ENCODE assay signal across 8 mouse cellular contexts in the genomic region with DNA sequence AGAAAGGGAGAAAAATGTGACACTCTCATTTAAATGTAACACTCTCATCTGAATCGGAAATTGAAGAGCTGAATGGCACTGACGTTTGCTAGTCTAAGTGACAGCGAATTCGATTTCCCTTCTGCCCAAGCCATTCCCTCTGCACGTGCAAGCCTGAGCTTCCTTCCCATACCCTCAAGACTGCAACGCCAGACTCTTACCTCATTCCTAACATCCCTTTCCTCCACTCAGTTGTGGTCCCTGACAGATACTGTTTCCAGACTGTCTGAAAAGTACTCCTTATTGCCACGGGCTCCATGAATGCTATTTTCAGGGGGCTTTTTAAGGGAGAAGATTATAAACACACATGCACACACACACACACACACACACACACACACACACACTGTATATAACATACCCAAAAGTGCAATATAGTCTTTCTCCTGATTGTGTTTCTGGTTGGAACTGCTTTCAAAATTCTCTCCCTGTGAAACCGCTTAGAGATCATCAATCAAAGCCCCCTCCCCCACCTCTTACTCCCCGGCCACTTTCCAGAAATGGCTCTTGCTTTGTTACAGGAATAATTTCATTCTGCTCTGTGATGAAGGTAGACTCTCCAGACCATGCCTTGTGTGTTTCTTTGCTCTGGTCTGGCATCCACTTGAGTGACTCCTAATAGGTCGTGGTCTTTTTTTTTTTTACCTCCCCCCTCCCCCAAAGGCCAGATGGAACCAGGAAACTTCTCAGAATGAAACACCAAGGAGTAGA. TPM values are rescaled to one million over a fixed set of nuclear protein-coding genes. Genes with fewer than 3 reads are reported as not detected.
DNase-seq lines count a peak whose midpoint lies in the region; ATAC-seq and TF ChIP-seq lines count a peak whose summit lies in the region.

No protein-coding gene starts in this region.

- H3K27ac ChIP-seq in hindbrain, postnatal 0 days, result peak overlapping the region; percentile 57

- peak; percentile 54; the same call in 1 of the 2 replicates for ATAC-seq in hindbrain, postnatal 0 days
- ATAC-seq in megakaryocyte progenitor cell, adult 5-6 weeks (replicated peaks; ENCODE audit: poor library complexity), result peak; percentile 47

- peak overlapping the region; percentile 68 for H3K4me3 ChIP-seq in hindbrain, postnatal 0 days (ENCODE audit: low read length)

- peak overlapping the region; percentile 56; the same call in 1 of the 2 replicates for H3K9ac ChIP-seq in hindbrain, postnatal 0 days (replicated peaks; ENCODE audit: low read length)

- H3K27me3 ChIP-seq in hindbrain, postnatal 0 days (ENCODE audit: insufficient read depth, low read length), result no peaks in the 10 kb centered on the region

- no peaks in the 10 kb centered on the region for H3K9me3 ChIP-seq in hindbrain, postnatal 0 days (ENCODE audit: low read length)

- WGBS in hindbrain, postnatal 0 days, result 7% methylated on average over 10 of the region's 10 CpGs

- no peaks in the 10 kb centered on the region for H3K36me3 ChIP-seq in hindbrain, postnatal 0 days (ENCODE audit: insufficient read depth, low read length)

- H3K4me1 ChIP-seq in hindbrain, postnatal 0 days (ENCODE audit: insufficient read depth, low read length), result peaks cover 5% of the 10 kb centered on the region; the same call in 1 of the 2 replicates

- peak overlapping the region; percentile 85 for H3K4me2 ChIP-seq in hindbrain, postnatal 0 days (ENCODE audit: low read depth, low read length)

- no peak for TF ChIP-seq CTCF in hindbrain, postnatal 0 days (IDR thresholded peaks at IDR 0.05; ENCODE audit: low read depth)

- peak; percentile 22 for DNase-seq in adrenal gland, postnatal 14 days
- no peak for DNase-seq in adrenal gland, adult 18-20 months (ENCODE audit: low spot score in 2 of 2)
- peak; percentile 66 for DNase-seq in embryo, embryonic 11 days
- DNase-seq in hindbrain, postnatal 0 days (ENCODE audit: low spot score), result peak; percentile 24
- no peak for DNase-seq in thymus, postnatal 36 days
- no peak for DNase-seq in cerebellum, postnatal 14 days
- DNase-seq in spleen, adult 12 weeks (ENCODE audit: low spot score), result no peak

RNA-seq across cellular contexts. Expression of a gene that starts 0.8 kb away (rescaled TPM):
- 13.2 and 14.0 TPM in 2 replicates for total RNA-seq in adrenal gland, postnatal 14 days (2021)
- total RNA-seq in adrenal gland, adult 18-20 months (2021), result 10 to 100 TPM in 1 of 2 experiments, 1 to 10 TPM in 1; 7.4 to 21.9 TPM
- 6.9 and 7.6 TPM in 2 replicates for total RNA-seq in hindbrain, postnatal 0 days (2014; rRNA removed)
- 4.0 and 4.1 TPM in 2 replicates for polyA plus RNA-seq in hindbrain, postnatal 0 days (2015; fragmentation: Nextera tagmentation; extraction: Ambion mirVana)
- 1.3 TPM in 2 replicates for total RNA-seq in megakaryocyte progenitor cell, adult 5-6 weeks (2015)
- total RNA-seq in megakaryocyte progenitor cell, adult 5-6 weeks (2017), result 1.1 and 1.2 TPM in 2 replicates

Comparison
In these comparisons a context has a peak if more than half of its experiments do, and no peak if none do; other contexts are left out.
1. DNase-seq: peak in adrenal gland, postnatal 14 days (single experiment), embryo, embryonic 11 days (single experiment) and hindbrain, postnatal 0 days (single experiment); none in adrenal gland, adult 18-20 months (0 of 2), thymus, postnatal 36 days (0 of 2), cerebellum, postnatal 14 days (0 of 2) and spleen, adult 12 weeks (single experiment).